Mouse (Mus musculus): ENCODE results near the gene Rraga. TPM values are rescaled to one million over a fixed set of nuclear protein-coding genes. Genes with fewer than 3 reads are reported as not detected.

Gene Rraga
- polyA plus RNA-seq (2015; fragmentation: Nextera tagmentation; extraction: Ambion mirVana) = 41.2 and 45.1 TPM in 2 replicates

GRCm38 (mm10) chr4:86575283-86575983 is at the start of gene Rraga:
Rraga (plus strand) TSS chr4:86575668.

GRCm38 (mm10) chr4:86558228-86558627 is 17.2 kb upstream of the Rraga start, which contains the start of gene Saxo1:
Saxo1 (minus strand) TSS chr4:86558328.

GRCm38 (mm10) chr4:86611524-86612288 is 36.2 kb downstream of the Rraga start, which contains the start of gene Haus6:
Haus6 (minus strand) TSS chr4:86612055.

Other genes starting within 250 kb of the Rraga start
- 0.15 TPM in 1 of 2 replicates, not detected in the other for gene Saxo1, start 17.3 kb upstream of the Rraga start, polyA plus RNA-seq (2015; fragmentation: Nextera tagmentation; extraction: Ambion mirVana)
- gene Haus6, start 36.4 kb downstream of the Rraga start, polyA plus RNA-seq (2015; fragmentation: Nextera tagmentation; extraction: Ambion mirVana) = 3.5 and 3.8 TPM in 2 replicates
- 89.7 and 102 TPM in 2 replicates for gene Plin2, start 94.4 kb downstream of the Rraga start, polyA plus RNA-seq (2015; fragmentation: Nextera tagmentation; extraction: Ambion mirVana)
- gene Dennd4c, start 172.9 kb downstream of the Rraga start, polyA plus RNA-seq (2015; fragmentation: Nextera tagmentation; extraction: Ambion mirVana) = 2.9 and 3.4 TPM in 2 replicates

Measured in skeletal muscle tissue, postnatal 0 days (tissue).